Mouse (Mus musculus) midbrain, embryonic 12.5 days (tissue): ENCODE measurements around the gene Asap2. TPM values are rescaled to one million over a fixed set of nuclear protein-coding genes. Genes with fewer than 3 reads are reported as not detected.
A peak's percentile ranks its signal among the peaks of the same experiment; 100 is the strongest.

Experiments
- ATAC-seq: fragments of 200-750 bp; cut with Nextera tagmentation; 2 replicates; pipeline ENCODE4 v1.8.0; 2017; ENCODE audit warnings: low read depth, moderate TSS enrichment, moderate library complexity; ENCODE audit not compliant: low FRiP score
- H3K27ac ChIP-seq: fragments of 300-500 bp; sonication (generic); replicated peaks from 2 replicates; pipeline ENCODE4 v1.5.1; 2016; ENCODE audit warnings: mild to moderate bottlenecking
- H3K27me3 ChIP-seq: fragments of 300-500 bp; sonication (generic); 2 replicates; pipeline ENCODE4 v1.6.1; 2016; ENCODE audit warnings: mild to moderate bottlenecking
- H3K36me3 ChIP-seq: fragments of 300-500 bp; sonication (generic); 2 replicates; pipeline ENCODE4 v1.6.1; 2016
- H3K4me1 ChIP-seq: fragments of 300-500 bp; sonication (generic); 2 replicates; pipeline ENCODE4 v1.6.1; 2016
- H3K4me2 ChIP-seq: fragments of 300-500 bp; sonication (generic); replicated peaks from 2 replicates; pipeline ENCODE4 v1.6.1; 2016; ENCODE audit warnings: mild to moderate bottlenecking, moderate library complexity
- H3K4me3 ChIP-seq: fragments of 300-500 bp; sonication (generic); 2 replicates; pipeline ENCODE4 v1.5.1; 2016; ENCODE audit warnings: mild to moderate bottlenecking
- H3K9ac ChIP-seq: fragments of 300-500 bp; sonication (generic); replicated peaks from 2 replicates; pipeline ENCODE4 v1.6.1; 2016; ENCODE audit warnings: mild to moderate bottlenecking, moderate library complexity
- H3K9me3 ChIP-seq: fragments of 300-500 bp; sonication (generic); 2 replicates; pipeline ENCODE4 v1.6.1; 2016; ENCODE audit warnings: mild to moderate bottlenecking
- WGBS: fragments of 180-500 bp; shearing (Covaris S2); methylation state at CpG from one replicate; pipeline ENCODE4 v1.1.7; 2016; 5-methylcytosine and 5-hydroxymethylcytosine counted together
- polyA plus RNA-seq: library from polyadenylated mRNA; unstranded; fragments of >200 nt; fragmentation: Nextera tagmentation; extraction: Ambion mirVana; gene quantifications from 2 replicates; pipeline ENCODE4 v1.2.1, GENCODE M21; 2016

The Asap2 gene
- polyA plus RNA-seq, 1 experiment from 2014 or later: 15.2 TPM

DNA sequence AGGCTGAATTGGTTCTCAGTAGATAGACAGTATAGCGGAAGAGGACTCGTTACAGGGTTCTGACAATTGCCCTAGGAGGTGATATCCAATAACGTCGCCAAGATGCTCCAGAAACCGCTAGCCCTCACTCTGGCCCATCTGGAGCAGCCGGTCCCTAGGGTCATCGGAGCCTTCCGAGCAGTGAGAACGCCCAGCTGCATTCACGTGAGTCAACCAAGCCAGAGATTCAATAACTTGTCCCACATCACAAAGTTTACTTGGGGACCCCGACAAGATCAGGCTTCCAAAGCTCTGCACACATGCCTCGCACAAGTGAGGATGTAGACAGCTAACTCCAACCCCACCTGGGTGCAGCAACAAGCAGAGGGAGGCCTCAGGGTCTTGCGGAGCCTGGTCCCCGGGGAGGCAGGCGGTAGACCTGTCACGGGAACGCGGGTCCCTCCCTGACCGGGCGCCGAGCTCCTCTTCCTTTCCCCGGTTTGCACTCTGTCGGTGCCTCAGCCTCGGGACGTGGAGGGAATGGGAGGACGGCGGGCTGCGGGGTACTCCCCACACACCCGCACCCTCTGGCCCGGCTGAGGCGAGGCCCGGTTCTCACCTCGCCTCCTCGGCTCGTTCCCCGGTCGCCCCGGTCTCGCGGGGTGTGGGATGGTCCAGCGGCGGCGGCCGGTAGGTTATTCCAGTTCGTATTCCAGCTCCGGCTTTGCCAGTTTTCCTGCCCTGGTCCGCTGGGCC lies 295.4 kb downstream of the Asap2 start:
- peaks cover 19% of the 10 kb centered on the region for H3K4me1 ChIP-seq
- peak overlapping the region; percentile 57 for H3K4me3 ChIP-seq
- no peaks in the 10 kb centered on the region for H3K27me3 ChIP-seq
- peaks cover 3% of the 10 kb centered on the region; the same call in 1 of the 2 replicates for H3K36me3 ChIP-seq
- ATAC-seq: peak; percentile 14
- peak overlapping the region; percentile 73 for H3K4me2 ChIP-seq
- H3K27ac ChIP-seq: peak overlapping the region; percentile 77
- under 1% methylated on average over 42 of the region's 47 CpGs for WGBS
- peak overlapping the region; percentile 79 for H3K9ac ChIP-seq
- H3K9me3 ChIP-seq: no peaks in the 10 kb centered on the region

- Histone ChIP-seq H3K4me2 (peak within 1 kb of the TSS; percentile 73), H3K27ac (peak within 1 kb of the TSS; percentile 84), H3K36me3 (peaks cover 8% of the 10 kb centered on the region), H3K4me1 (peaks cover 19% of the 10 kb centered on the region), H3K27me3 (no peaks in the 10 kb centered on the region), H3K9me3 (no peaks in the 10 kb centered on the region), H3K9ac (peak within 1 kb of the TSS; percentile 79), H3K4me3 (peak within 1 kb of the TSS; percentile 57)
- whole genome bisulfite sequencing: under 1% methylated on average over 28 of the region's 28 CpGs
- ATAC-seq: peak; percentile 97
Observed at GRCm38 (mm10) chr12:21286243-21286622, 296.0 kb downstream of the Asap2 start, which contains the start of gene Itgb1bp1. TSS of gene Itgb1bp1 (minus strand) at chr12:21286284.

DNA sequence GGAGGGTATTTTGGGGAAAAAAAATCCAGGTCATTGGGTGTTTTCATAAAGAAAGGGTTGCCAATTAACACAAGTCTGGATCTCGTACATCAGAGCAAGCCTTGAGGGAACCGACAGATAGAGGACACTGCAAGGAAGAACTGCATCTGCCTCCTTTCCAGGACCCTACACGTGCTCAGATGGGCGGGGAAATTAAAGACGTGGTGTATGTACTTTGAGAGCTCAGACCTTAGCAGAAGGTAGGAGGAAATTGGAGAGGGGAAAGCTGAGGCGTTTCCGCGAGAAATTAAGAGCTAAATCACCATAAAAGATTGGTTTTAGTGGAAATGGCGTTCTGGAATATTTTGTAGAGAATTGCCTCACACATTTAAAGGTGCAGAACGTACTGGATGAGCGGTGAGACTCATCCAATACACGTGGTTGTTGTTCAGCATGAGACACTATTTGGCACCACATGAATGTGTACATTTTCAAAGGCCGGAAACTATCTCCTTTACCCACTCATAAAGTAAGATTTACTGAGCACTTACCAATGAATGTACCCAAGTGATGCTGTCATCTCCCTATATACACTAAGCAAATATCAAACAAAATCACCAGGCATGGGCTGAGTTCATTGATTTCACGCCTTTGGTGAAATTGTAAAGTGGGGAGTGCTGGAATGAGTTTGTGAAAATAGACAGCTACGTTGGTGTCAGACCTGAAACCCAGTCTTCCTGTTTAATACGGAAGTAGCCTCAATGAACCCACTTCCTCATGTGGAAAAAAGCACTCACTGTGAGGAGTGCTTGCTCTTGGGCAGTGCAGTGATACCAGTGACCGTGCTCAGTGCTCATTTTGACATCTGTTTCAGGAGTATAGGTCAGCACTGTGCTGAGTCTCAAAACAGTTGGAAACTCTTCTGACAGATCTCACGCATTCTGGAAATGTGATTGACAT lies 296.7 kb downstream of the Asap2 start:
- peak overlapping the region; percentile 57 for H3K4me3 ChIP-seq
- H3K9me3 ChIP-seq: no peaks in the 10 kb centered on the region
- ATAC-seq: peak; percentile 36
- H3K9ac ChIP-seq: peak overlapping the region; percentile 64
- 40% methylated on average over 18 of the region's 18 CpGs for WGBS
- peak overlapping the region; percentile 84 for H3K27ac ChIP-seq
- peaks cover 16% of the 10 kb centered on the region for H3K36me3 ChIP-seq
- no peaks in the 10 kb centered on the region for H3K27me3 ChIP-seq
- H3K4me2 ChIP-seq: peak overlapping the region; percentile 73
- H3K4me1 ChIP-seq: peaks cover 19% of the 10 kb centered on the region

DNA sequence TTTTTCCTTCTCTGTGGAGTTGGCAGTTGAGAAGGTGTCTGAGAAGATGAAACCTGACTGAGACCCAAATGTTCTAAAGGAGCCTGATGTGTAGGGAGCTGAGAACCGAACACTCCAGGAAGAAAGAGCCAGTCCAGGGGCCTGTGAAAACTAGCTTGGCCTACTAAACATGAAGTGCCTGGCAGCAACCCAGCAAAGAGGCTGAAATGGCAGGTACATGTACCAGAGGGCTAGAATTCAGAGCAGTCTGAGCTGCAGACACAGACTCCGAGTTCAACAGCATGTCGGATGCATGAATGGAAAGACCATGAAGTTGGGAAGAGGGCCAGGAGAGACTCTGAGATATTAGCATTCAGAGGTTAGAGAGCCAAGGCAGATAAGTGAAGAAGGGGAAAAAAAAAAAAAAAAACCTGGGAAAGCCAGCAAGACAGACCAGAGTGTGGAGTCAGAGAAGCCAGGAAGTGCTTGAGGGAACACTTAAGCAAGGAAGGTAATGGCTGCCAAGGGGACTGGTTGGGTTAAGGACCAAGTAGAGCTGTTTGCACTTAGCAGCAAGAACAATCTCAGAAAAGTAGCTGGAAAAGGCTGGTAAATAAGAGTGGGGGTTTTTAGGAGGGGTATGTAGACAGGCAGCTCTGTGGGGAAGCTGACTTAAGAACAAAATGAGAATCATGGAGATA lies 298.6 kb downstream of the Asap2 start:
- Histone ChIP-seq H3K36me3 (peaks cover 35% of the 10 kb centered on the region), H3K27me3 (no peaks in the 10 kb centered on the region)
- 91% methylated on average over 3 of the region's 3 CpGs for WGBS

GRCm38 (mm10) chr12:21289651-21290050 lies 299.4 kb downstream of the Asap2 start:
- Histone ChIP-seq H3K4me3 (no peak overlapping the region), H3K36me3 (peaks cover 43% of the 10 kb centered on the region), H3K27me3 (no peaks in the 10 kb centered on the region), H3K9me3 (no peaks in the 10 kb centered on the region), H3K9ac (no peak overlapping the region), H3K4me1 (peaks cover 19% of the 10 kb centered on the region), H3K27ac (no peak overlapping the region), H3K4me2 (no peak overlapping the region)
- ATAC-seq: no peak
- 83% methylated on average over 6 of the region's 6 CpGs for WGBS

More for the DNA sequence above, 298.6 kb downstream of the Asap2 start:
- no peak for ATAC-seq
- H3K4me3 ChIP-seq: no peak overlapping the region
- no peak overlapping the region for H3K27ac ChIP-seq
- H3K4me1 ChIP-seq: peaks cover 19% of the 10 kb centered on the region
- H3K4me2 ChIP-seq: no peak overlapping the region
- no peak overlapping the region for H3K9ac ChIP-seq
- no peaks in the 10 kb centered on the region for H3K9me3 ChIP-seq

- H3K4me1 ChIP-seq: no peaks in the 10 kb centered on the region
- no peaks in the 10 kb centered on the region for H3K9me3 ChIP-seq
- ATAC-seq: no peak
- H3K4me2 ChIP-seq: no peak overlapping the region
- H3K27me3 ChIP-seq: no peaks in the 10 kb centered on the region
- WGBS: 96% methylated on average over 11 of the region's 11 CpGs
- peaks cover 89% of the 10 kb centered on the region for H3K36me3 ChIP-seq
- H3K27ac ChIP-seq: no peak overlapping the region
- H3K9ac ChIP-seq: no peak overlapping the region
- no peak overlapping the region for H3K4me3 ChIP-seq
Observed at GRCm38 (mm10) chr12:21298856-21299255, 308.6 kb downstream of the Asap2 start.

- H3K4me1 ChIP-seq: no peaks in the 10 kb centered on the region
- no peak overlapping the region for H3K4me3 ChIP-seq
- no peak for ATAC-seq
- no peak overlapping the region for H3K9ac ChIP-seq
- no peak overlapping the region for H3K27ac ChIP-seq
- no peaks in the 10 kb centered on the region for H3K9me3 ChIP-seq
- peaks cover 88% of the 10 kb centered on the region for H3K36me3 ChIP-seq
- 91% methylated on average over 7 of the region's 7 CpGs for WGBS
- H3K4me2 ChIP-seq: no peak overlapping the region
- no peaks in the 10 kb centered on the region for H3K27me3 ChIP-seq
Observed at GRCm38 (mm10) chr12:21301324-21301723, 311.1 kb downstream of the Asap2 start.

- no peak for ATAC-seq
- H3K36me3 ChIP-seq: peaks cover 87% of the 10 kb centered on the region
- no peak overlapping the region for H3K9ac ChIP-seq
- H3K4me2 ChIP-seq: no peak overlapping the region
- WGBS: 90% methylated on average over 8 of the region's 8 CpGs
- no peaks in the 10 kb centered on the region for H3K9me3 ChIP-seq
- H3K27ac ChIP-seq: no peak overlapping the region
- H3K4me3 ChIP-seq: no peak overlapping the region
- no peaks in the 10 kb centered on the region for H3K27me3 ChIP-seq
- H3K4me1 ChIP-seq: no peaks in the 10 kb centered on the region
Observed at GRCm38 (mm10) chr12:21301932-21302331, 311.7 kb downstream of the Asap2 start.

DNA sequence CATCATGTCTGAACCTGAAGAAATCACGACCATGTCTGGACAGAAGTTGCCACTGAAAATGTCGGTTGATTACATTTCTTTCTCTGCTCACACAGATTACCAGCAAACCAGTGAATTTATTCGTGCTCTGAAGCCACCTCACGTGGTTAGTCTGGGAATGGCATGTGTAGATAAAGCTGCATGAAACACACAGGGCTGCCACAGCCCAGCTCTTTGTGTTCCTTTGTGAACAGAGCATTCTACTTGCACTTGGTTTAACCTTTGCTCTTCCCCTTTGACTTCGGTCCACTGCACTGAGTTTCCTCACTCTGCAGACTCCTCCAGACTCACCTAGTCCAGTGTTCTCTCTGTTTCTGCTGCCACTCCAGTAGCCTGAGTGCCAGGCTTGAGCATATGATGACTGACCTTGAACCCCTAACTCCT lies 312.1 kb downstream of the Asap2 start:
- WGBS: 78% methylated on average over 5 of the region's 5 CpGs
- H3K4me3 ChIP-seq: no peak overlapping the region
- H3K9me3 ChIP-seq: no peaks in the 10 kb centered on the region
- H3K9ac ChIP-seq: no peak overlapping the region
- ATAC-seq: no peak
- no peak overlapping the region for H3K4me2 ChIP-seq
- peaks cover 86% of the 10 kb centered on the region for H3K36me3 ChIP-seq
- H3K27me3 ChIP-seq: no peaks in the 10 kb centered on the region
- no peak overlapping the region for H3K27ac ChIP-seq
- H3K4me1 ChIP-seq: no peaks in the 10 kb centered on the region

DNA sequence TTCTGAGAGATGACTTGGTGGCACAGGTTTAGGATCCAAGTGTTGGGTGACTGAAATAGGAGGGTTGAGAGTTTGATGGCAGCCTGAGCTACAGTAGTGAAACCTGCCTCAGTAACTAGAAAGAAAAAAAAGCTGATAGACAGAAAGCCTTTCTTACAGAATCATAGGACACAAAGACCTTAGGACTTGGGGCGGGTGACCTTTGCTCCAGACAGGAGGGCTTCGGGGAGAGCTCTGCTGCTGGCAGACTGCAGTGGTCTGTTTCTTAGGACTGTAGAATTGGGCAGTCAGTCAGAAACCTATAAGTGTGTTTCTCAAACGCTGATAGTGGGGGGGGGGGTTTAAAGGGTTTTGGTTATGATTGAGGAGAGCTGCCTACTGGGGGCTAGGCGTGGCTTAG lies 315.5 kb downstream of the Asap2 start:
- peaks cover 91% of the 10 kb centered on the region for H3K36me3 ChIP-seq
- H3K27me3 ChIP-seq: no peaks in the 10 kb centered on the region
- no peaks in the 10 kb centered on the region for H3K4me1 ChIP-seq
- no peak overlapping the region for H3K4me3 ChIP-seq
- no peak overlapping the region for H3K9ac ChIP-seq
- H3K27ac ChIP-seq: no peak overlapping the region
- no peak for ATAC-seq
- H3K4me2 ChIP-seq: no peak overlapping the region
- no peaks in the 10 kb centered on the region for H3K9me3 ChIP-seq
- 91% methylated on average over 3 of the region's 4 CpGs for WGBS

GRCm38 (mm10) chr12:21306721-21307120 lies 316.5 kb downstream of the Asap2 start:
- Histone ChIP-seq H3K36me3 (peaks cover 94% of the 10 kb centered on the region), H3K9me3 (no peaks in the 10 kb centered on the region), H3K27me3 (no peaks in the 10 kb centered on the region), H3K4me1 (no peaks in the 10 kb centered on the region), H3K4me3 (no peak overlapping the region), H3K27ac (no peak overlapping the region), H3K4me2 (no peak overlapping the region), H3K9ac (no peak overlapping the region)
- no peak for ATAC-seq
- WGBS: 89% methylated on average over 4 of the region's 4 CpGs
